Mouse (Mus musculus): ENCODE data around the gene Gpr85. TPM values are rescaled to one million over a fixed set of nuclear protein-coding genes. Genes with fewer than 3 reads are reported as not detected.

Gene Gpr85
- 6.6 and 7.2 TPM in 2 replicates for polyA plus RNA-seq (2014; fragmentation: Nextera tagmentation; extraction: Ambion mirVana)

GRCm38 (mm10) chr6:13839345-13840054 is at the start of gene Gpr85:
Gene Gpr85, minus strand, starts transcription at chr6:13839942.
- H3K36me3 ChIP-seq (ENCODE audit: control insufficient read depth, insufficient read depth, low read length): no peaks in the 10 kb centered on the region
- WGBS (ENCODE audit: insufficient replicate concordance): 38% methylated on average over 18 of the region's 18 CpGs
- H3K4me1 ChIP-seq (ENCODE audit: control insufficient read depth, insufficient read depth, low read length): no peaks in the 10 kb centered on the region
- H3K4me2 ChIP-seq: peak within 1 kb of the TSS; percentile 66
- peak within 1 kb of the TSS; percentile 61 for H3K4me3 ChIP-seq (ENCODE audit: low read depth, low read length)
- H3K27ac ChIP-seq (ENCODE audit: low read depth, low read length): peak within 1 kb of the TSS; percentile 70
- no peak for ATAC-seq (replicated peaks; ENCODE audit: insufficient number of reproducible peaks, low FRiP score, low TSS enrichment)
- H3K27me3 ChIP-seq (ENCODE audit: control insufficient read depth, insufficient read depth, low read length): no peaks in the 10 kb centered on the region
- no peaks in the 10 kb centered on the region for H3K9me3 ChIP-seq (replicated peaks; ENCODE audit: control insufficient read depth, low read length)
- H3K9ac ChIP-seq (ENCODE audit: low read depth, low read length): peak within 1 kb of the TSS; percentile 82

DNA sequence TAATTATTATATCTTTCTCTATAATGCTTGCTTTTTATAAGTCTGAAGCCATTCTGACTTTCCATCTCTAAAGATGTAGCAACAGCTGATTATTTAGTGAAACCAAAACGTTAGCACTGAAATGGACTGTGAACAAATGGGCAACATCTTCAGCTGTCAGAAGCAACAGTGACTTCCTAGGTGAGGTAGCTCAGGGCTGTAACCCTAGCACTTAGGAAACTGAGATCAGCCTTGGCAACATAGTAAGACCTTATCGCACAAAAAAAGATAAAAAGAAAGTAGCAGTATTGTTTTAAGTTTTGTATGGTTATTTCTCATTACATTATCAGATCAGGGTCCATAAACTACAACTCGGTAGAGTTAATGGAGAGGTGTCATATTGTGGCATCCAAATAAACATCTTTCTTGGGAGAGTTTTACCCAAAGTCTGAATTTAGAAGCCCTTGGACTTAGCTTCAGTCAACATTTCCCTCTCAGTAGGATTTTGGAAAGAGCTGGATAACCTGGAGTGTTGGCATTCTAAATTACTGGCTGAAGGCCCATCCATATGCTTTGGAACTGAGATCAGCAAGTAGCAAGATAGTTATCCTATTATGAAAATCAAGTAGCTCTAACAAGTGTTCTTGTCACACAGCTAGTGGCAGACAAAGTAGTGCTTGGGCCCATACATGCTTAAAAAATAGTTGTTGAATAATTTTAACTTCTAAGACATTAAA is 45.3 kb upstream of the Gpr85 start:
- no peaks in the 10 kb centered on the region for H3K4me1 ChIP-seq (ENCODE audit: control insufficient read depth, insufficient read depth, low read length)
- no peak overlapping the region for H3K4me3 ChIP-seq (ENCODE audit: low read depth, low read length)
- no peak overlapping the region for H3K27ac ChIP-seq (ENCODE audit: low read depth, low read length)
- H3K9ac ChIP-seq (ENCODE audit: low read depth, low read length): no peak overlapping the region
- no peak overlapping the region for H3K4me2 ChIP-seq
- 75% methylated on average over 3 of the region's 3 CpGs for WGBS (ENCODE audit: insufficient replicate concordance)
- H3K27me3 ChIP-seq (ENCODE audit: control insufficient read depth, insufficient read depth, low read length): no peaks in the 10 kb centered on the region
- H3K36me3 ChIP-seq (ENCODE audit: control insufficient read depth, insufficient read depth, low read length): no peaks in the 10 kb centered on the region
- H3K9me3 ChIP-seq (replicated peaks; ENCODE audit: control insufficient read depth, low read length): no peaks in the 10 kb centered on the region
- ATAC-seq (replicated peaks; ENCODE audit: insufficient number of reproducible peaks, low FRiP score, low TSS enrichment): no peak

DNA sequence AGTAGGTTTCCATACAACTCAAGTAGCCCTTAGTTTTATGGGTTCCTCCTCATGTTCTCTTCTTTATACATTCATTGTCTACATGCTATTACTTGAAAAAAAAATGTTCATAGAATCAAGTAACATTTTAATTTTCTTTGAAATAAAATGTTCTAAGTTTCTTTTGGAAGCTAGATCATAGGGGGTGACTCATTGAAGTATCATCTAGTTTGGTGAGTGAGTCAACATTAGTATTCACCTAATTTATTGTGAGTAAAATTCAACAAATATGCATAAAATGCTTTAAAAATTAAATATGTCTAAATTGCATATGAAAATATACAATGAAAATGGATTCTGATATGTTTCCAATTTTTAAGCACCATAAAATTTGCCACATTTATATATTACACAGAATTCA is 43.2 kb upstream of the Gpr85 start:
- Histone ChIP-seq H3K4me1 (ENCODE audit: control insufficient read depth, insufficient read depth, low read length) (no peaks in the 10 kb centered on the region), H3K9me3 (replicated peaks; ENCODE audit: control insufficient read depth, low read length) (no peaks in the 10 kb centered on the region), H3K36me3 (ENCODE audit: control insufficient read depth, insufficient read depth, low read length) (no peaks in the 10 kb centered on the region), H3K9ac (ENCODE audit: low read depth, low read length) (no peak overlapping the region), H3K27ac (ENCODE audit: low read depth, low read length) (no peak overlapping the region), H3K27me3 (ENCODE audit: control insufficient read depth, insufficient read depth, low read length) (no peaks in the 10 kb centered on the region), H3K4me3 (ENCODE audit: low read depth, low read length) (no peak overlapping the region), H3K4me2 (no peak overlapping the region)
- ATAC-seq (replicated peaks; ENCODE audit: insufficient number of reproducible peaks, low FRiP score, low TSS enrichment): no peak

DNA sequence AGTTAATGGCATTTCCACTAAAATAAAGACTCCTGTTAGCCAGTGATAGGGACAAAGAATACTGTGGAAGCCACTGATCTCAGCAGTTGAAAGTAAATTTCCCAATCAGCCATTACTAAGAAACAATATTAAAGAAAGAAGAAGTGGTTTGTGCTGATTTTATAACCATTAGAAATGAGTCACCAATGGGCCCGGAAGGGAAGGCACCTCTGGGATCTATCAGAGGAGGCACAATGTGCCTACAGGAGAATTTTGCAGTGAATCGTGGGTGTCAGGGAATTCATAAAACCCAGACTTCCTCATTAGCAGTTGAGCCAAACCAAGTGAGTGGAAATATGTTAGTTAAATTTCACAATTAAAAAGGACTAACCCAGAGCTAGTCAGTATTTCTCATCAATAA is 34.2 kb upstream of the Gpr85 start:
- 82% methylated on average over 2 of the region's 2 CpGs for WGBS (ENCODE audit: insufficient replicate concordance)
- H3K9me3 ChIP-seq (replicated peaks; ENCODE audit: control insufficient read depth, low read length): no peaks in the 10 kb centered on the region
- ATAC-seq (replicated peaks; ENCODE audit: insufficient number of reproducible peaks, low FRiP score, low TSS enrichment): no peak

GRCm38 (mm10) chr6:13872076-13872475 is 32.3 kb upstream of the Gpr85 start:
- Histone ChIP-seq H3K9me3 (replicated peaks; ENCODE audit: control insufficient read depth, low read length) (no peaks in the 10 kb centered on the region), H3K27me3 (ENCODE audit: control insufficient read depth, insufficient read depth, low read length) (no peaks in the 10 kb centered on the region), H3K4me2 (peak overlapping the region; percentile 56), H3K36me3 (ENCODE audit: control insufficient read depth, insufficient read depth, low read length) (no peaks in the 10 kb centered on the region), H3K4me3 (ENCODE audit: low read depth, low read length) (peak overlapping the region; percentile 63; the same call in 1 of the 2 replicates), H3K4me1 (ENCODE audit: control insufficient read depth, insufficient read depth, low read length) (no peaks in the 10 kb centered on the region), H3K9ac (ENCODE audit: low read depth, low read length) (no peak overlapping the region), H3K27ac (ENCODE audit: low read depth, low read length) (no peak overlapping the region)
- ATAC-seq (replicated peaks; ENCODE audit: insufficient number of reproducible peaks, low FRiP score, low TSS enrichment): no peak
- 69% methylated on average over 7 of the region's 7 CpGs for WGBS (ENCODE audit: insufficient replicate concordance)

More for the DNA sequence above, 34.2 kb upstream of the Gpr85 start:
- Histone ChIP-seq H3K4me1 (ENCODE audit: control insufficient read depth, insufficient read depth, low read length) (no peaks in the 10 kb centered on the region), H3K27ac (ENCODE audit: low read depth, low read length) (no peak overlapping the region), H3K27me3 (ENCODE audit: control insufficient read depth, insufficient read depth, low read length) (no peaks in the 10 kb centered on the region), H3K4me2 (no peak overlapping the region), H3K4me3 (ENCODE audit: low read depth, low read length) (no peak overlapping the region), H3K9ac (ENCODE audit: low read depth, low read length) (no peak overlapping the region), H3K36me3 (ENCODE audit: control insufficient read depth, insufficient read depth, low read length) (no peaks in the 10 kb centered on the region)

DNA sequence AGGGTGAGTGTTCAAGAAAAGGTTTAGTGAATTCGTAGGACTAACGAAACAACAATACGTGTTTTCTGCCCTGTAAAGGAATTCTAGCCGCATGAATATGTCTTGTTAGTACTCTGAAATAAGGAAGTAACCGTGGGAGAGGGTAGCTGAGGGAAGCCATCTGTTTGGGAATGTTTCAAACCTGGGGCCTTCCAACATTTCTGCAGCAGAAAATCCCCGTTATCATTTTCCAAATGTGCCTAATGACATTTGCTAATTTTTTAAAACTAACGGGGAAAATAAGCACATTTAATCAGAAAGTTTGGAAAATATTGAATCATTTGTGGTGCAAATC is 31.9 kb upstream of the Gpr85 start:
- WGBS (ENCODE audit: insufficient replicate concordance): 3% methylated on average over 7 of the region's 7 CpGs
- Histone ChIP-seq H3K9ac (ENCODE audit: low read depth, low read length) (peak overlapping the region; percentile 86), H3K4me2 (peak overlapping the region; percentile 56), H3K36me3 (ENCODE audit: control insufficient read depth, insufficient read depth, low read length) (no peaks in the 10 kb centered on the region), H3K4me1 (ENCODE audit: control insufficient read depth, insufficient read depth, low read length) (no peaks in the 10 kb centered on the region), H3K4me3 (ENCODE audit: low read depth, low read length) (peak overlapping the region; percentile 63), H3K27me3 (ENCODE audit: control insufficient read depth, insufficient read depth, low read length) (no peaks in the 10 kb centered on the region), H3K27ac (ENCODE audit: low read depth, low read length) (peak overlapping the region; percentile 84; the same call in 1 of the 2 replicates), H3K9me3 (replicated peaks; ENCODE audit: control insufficient read depth, low read length) (no peaks in the 10 kb centered on the region)
- peak; percentile 61 for ATAC-seq (replicated peaks; ENCODE audit: insufficient number of reproducible peaks, low FRiP score, low TSS enrichment)

GRCm38 (mm10) chr6:13870919-13871624 is 31.3 kb upstream of the Gpr85 start, which contains the start of gene 2610001J05Rik:
Gene 2610001J05Rik, minus strand, starts transcription at chr6:13871518.
- Histone ChIP-seq H3K36me3 (ENCODE audit: control insufficient read depth, insufficient read depth, low read length) (no peaks in the 10 kb centered on the region), H3K4me3 (ENCODE audit: low read depth, low read length) (peak within 1 kb of the TSS; percentile 63), H3K9ac (ENCODE audit: low read depth, low read length) (peak within 1 kb of the TSS; percentile 86), H3K27ac (ENCODE audit: low read depth, low read length) (peak within 1 kb of the TSS; percentile 84), H3K4me1 (ENCODE audit: control insufficient read depth, insufficient read depth, low read length) (no peaks in the 10 kb centered on the region), H3K9me3 (replicated peaks; ENCODE audit: control insufficient read depth, low read length) (no peaks in the 10 kb centered on the region), H3K4me2 (peak within 1 kb of the TSS; percentile 72), H3K27me3 (ENCODE audit: control insufficient read depth, insufficient read depth, low read length) (no peaks in the 10 kb centered on the region)
- peak; percentile 100 for ATAC-seq (replicated peaks; ENCODE audit: insufficient number of reproducible peaks, low FRiP score, low TSS enrichment)
- 2% methylated on average over 19 of the region's 19 CpGs for whole genome bisulfite sequencing (ENCODE audit: insufficient replicate concordance)

DNA sequence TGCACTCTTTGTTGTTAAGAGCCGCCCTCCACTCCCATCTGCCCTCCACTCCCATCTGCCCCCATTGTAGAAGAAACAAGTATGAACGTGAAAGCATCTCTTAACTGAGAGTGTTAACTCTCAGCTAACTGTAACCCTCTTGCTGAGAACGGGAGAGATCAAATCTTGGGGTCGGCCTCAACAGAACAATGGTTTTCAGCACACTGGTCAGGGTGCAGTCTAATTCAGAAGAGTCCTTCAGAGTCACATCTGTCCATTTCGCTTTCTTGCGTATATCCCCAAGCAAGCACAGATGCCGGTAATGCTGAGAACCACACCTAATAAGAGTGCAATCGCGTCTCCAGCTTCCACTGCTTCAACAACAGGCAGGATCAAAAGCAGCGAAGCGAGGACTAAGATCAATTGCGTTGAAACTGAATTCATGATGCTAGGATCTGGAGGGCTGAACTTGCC is 30.6 kb upstream of the Gpr85 start:
- peak overlapping the region; percentile 63; the same call in 1 of the 2 replicates for H3K9ac ChIP-seq (ENCODE audit: low read depth, low read length)
- no peaks in the 10 kb centered on the region for H3K9me3 ChIP-seq (replicated peaks; ENCODE audit: control insufficient read depth, low read length)
- no peak for ATAC-seq (replicated peaks; ENCODE audit: insufficient number of reproducible peaks, low FRiP score, low TSS enrichment)
- 61% methylated on average over 12 of the region's 12 CpGs for WGBS (ENCODE audit: insufficient replicate concordance)
- peak overlapping the region; percentile 72 for H3K4me2 ChIP-seq
- peak overlapping the region; percentile 63 for H3K4me3 ChIP-seq (ENCODE audit: low read depth, low read length)
- H3K4me1 ChIP-seq (ENCODE audit: control insufficient read depth, insufficient read depth, low read length): no peaks in the 10 kb centered on the region
- H3K27ac ChIP-seq (ENCODE audit: low read depth, low read length): no peak overlapping the region
- no peaks in the 10 kb centered on the region for H3K36me3 ChIP-seq (ENCODE audit: control insufficient read depth, insufficient read depth, low read length)
- no peaks in the 10 kb centered on the region for H3K27me3 ChIP-seq (ENCODE audit: control insufficient read depth, insufficient read depth, low read length)
